Mouse (Mus musculus) liver, embryonic 12.5 days (tissue): ENCODE data around the gene Ces1d. TPM values are rescaled to one million over a fixed set of nuclear protein-coding genes. Genes with fewer than 3 reads are reported as not detected.

ENCODE experiments used
- ATAC-seq: fragments of 200-750 bp; cut with Nextera tagmentation; 2 replicates; pipeline ENCODE4 v1.8.0; 2017; ENCODE audit warnings: moderate number of reproducible peaks, mild to moderate bottlenecking, moderate library complexity
- H3K27ac ChIP-seq: fragments of 300-500 bp; sonication (generic); 2 replicates; pipeline ENCODE4 v1.5.1; 2016; ENCODE audit warnings: mild to moderate bottlenecking
- H3K27me3 ChIP-seq: fragments of 300-500 bp; sonication (generic); replicated peaks from 2 replicates; pipeline ENCODE4 v1.6.1; 2016; ENCODE audit warnings: mild to moderate bottlenecking, moderate library complexity
- H3K36me3 ChIP-seq: fragments of 300-500 bp; sonication (generic); 2 replicates; pipeline ENCODE4 v1.6.1; 2016; ENCODE audit warnings: mild to moderate bottlenecking, moderate library complexity
- H3K4me1 ChIP-seq: fragments of 300-500 bp; sonication (generic); 2 replicates; pipeline ENCODE4 v1.6.1; 2016
- H3K4me2 ChIP-seq: fragments of 300-500 bp; sonication (generic); 2 replicates; pipeline ENCODE4 v1.6.1; 2016; ENCODE audit warnings: mild to moderate bottlenecking, moderate library complexity
- H3K4me3 ChIP-seq: fragments of 300-500 bp; sonication (generic); 2 replicates; pipeline ENCODE4 v1.5.1; 2016; ENCODE audit warnings: mild to moderate bottlenecking, moderate library complexity
- H3K9ac ChIP-seq: fragments of 300-500 bp; sonication (generic); 2 replicates; pipeline ENCODE4 v1.6.1; 2016; ENCODE audit warnings: mild to moderate bottlenecking, moderate library complexity
- H3K9me3 ChIP-seq: fragments of 300-500 bp; sonication (generic); replicated peaks from 2 replicates; pipeline ENCODE4 v1.6.1; 2016; ENCODE audit warnings: mild to moderate bottlenecking, moderate library complexity
- WGBS: fragments of 180-500 bp; shearing (Covaris S2); methylation state at CpG from one replicate; pipeline ENCODE4 v1.1.7; 2016; ENCODE audit not compliant: insufficient replicate concordance; 5-methylcytosine and 5-hydroxymethylcytosine counted together
- polyA plus RNA-seq: library from polyadenylated mRNA; unstranded; fragments of >200 nt; fragmentation: Nextera tagmentation; extraction: Ambion mirVana; gene quantifications from 2 replicates; pipeline ENCODE4 v1.2.1, GENCODE M21; 2016

Ces1d gene
- polyA plus RNA-seq, 1 experiment from 2014 or later: 1.5 TPM

DNA sequence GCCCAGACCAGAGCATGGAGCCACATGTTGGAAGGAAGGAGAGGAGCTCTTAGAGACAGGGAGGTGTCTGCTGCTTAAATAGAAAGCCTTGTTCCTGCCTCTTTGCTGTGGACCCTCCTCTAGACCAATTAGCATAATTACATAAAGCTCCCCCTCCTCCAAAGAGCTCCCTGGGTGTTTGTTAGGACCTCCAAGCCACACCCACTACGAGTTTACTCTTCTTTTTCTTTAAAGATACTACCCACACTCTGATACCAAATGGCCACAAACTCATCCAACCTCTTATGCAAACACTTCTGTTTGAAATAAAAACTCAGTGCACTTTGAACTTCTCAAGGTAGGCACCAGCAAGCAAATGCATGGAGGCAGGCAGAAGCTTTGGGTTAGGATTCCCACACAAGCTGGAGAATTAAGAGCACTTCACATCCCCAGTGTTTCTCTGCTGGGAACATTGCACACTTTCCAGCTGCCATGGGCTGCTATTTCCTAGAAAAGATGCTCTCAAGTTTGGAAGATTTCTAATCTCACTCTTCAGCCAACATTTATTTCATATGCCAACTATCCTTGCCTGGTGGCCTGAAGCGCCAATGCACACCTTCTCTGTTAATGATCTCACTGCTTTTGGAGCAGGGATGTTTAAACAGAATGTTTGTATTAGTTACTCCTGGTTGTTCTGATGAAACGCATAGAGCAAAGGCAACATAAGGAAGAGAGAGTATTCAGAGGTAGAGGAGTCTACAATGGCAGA, 66.2 kb downstream of the Ces1d start, which contains the start of gene Ces1c:
Gene Ces1c (minus strand): TSS at position 51 of the 748 bp plus-strand sequence.
- Histone ChIP-seq H3K4me2 (no peak within 1 kb of the TSS), H3K9me3 (no peaks in the 10 kb centered on the region), H3K27me3 (no peaks in the 10 kb centered on the region), H3K27ac (no peak within 1 kb of the TSS), H3K9ac (no peak within 1 kb of the TSS), H3K4me3 (no peak within 1 kb of the TSS), H3K36me3 (no peaks in the 10 kb centered on the region), H3K4me1 (no peaks in the 10 kb centered on the region)
- WGBS: 58% methylated on average over 3 of the region's 3 CpGs
- ATAC-seq: no peak

DNA sequence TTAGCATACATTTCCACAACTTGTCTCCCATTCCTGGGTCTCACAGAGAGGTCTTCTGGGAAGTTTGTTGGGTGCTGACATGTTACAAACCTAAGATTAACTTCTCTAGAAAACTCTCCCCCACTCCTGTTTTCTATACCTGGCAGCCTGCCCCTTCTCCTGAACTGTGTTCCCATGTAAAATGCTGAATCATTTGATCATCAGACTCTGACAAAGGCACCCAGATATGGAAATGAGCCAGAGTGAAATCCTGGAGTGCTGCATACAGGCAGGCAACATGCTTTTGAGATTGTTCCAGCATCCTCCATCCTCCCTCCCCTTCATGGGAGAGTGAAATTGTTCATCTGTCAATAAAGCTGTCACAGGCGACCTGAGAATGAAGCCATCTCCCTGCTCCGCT, 71.2 kb downstream of the Ces1d start:
- Histone ChIP-seq H3K36me3 (no peaks in the 10 kb centered on the region), H3K27ac (no peak overlapping the region), H3K9me3 (no peaks in the 10 kb centered on the region), H3K9ac (no peak overlapping the region), H3K4me2 (no peak overlapping the region), H3K4me3 (no peak overlapping the region), H3K27me3 (no peaks in the 10 kb centered on the region), H3K4me1 (no peaks in the 10 kb centered on the region)
- no peak for ATAC-seq
- WGBS: 58% methylated on average over 2 of the region's 2 CpGs

GRCm38 (mm10) chr8:93122005-93122404, 75.6 kb downstream of the Ces1d start:
- Histone ChIP-seq H3K27me3 (no peaks in the 10 kb centered on the region), H3K36me3 (no peaks in the 10 kb centered on the region), H3K9ac (no peak overlapping the region), H3K9me3 (no peaks in the 10 kb centered on the region), H3K4me2 (no peak overlapping the region), H3K4me1 (no peaks in the 10 kb centered on the region), H3K4me3 (no peak overlapping the region), H3K27ac (no peak overlapping the region)
- no peak for ATAC-seq
- 85% methylated on average over 1 of the region's 1 CpGs for WGBS

Other genes starting within 250 kb of the Ces1d start
- not detected in 2 replicates for gene Slc6a2, start 237.8 kb downstream of the Ces1d start, polyA plus RNA-seq
- not detected in 2 replicates for gene Ces1a, start 149.6 kb downstream of the Ces1d start, polyA plus RNA-seq
- not detected in 2 replicates for gene Ces1b, start 117.8 kb downstream of the Ces1d start, polyA plus RNA-seq
- gene Ces1c, start 66.6 kb downstream of the Ces1d start, polyA plus RNA-seq: 0.13 and 0.21 TPM in 2 replicates
- gene Ces1e, start 31.8 kb upstream of the Ces1d start, polyA plus RNA-seq: 0.11 TPM in 1 of 2 replicates, not detected in the other
- gene Ces1f, start 81.9 kb upstream of the Ces1d start, polyA plus RNA-seq: 0.11 and 0.15 TPM in 2 replicates
- gene Ces1g, start 139.5 kb upstream of the Ces1d start, polyA plus RNA-seq: 0.19 and 0.23 TPM in 2 replicates
- gene Ces1h, start 181.9 kb upstream of the Ces1d start, polyA plus RNA-seq: not detected in 2 replicates